Mouse (Mus musculus) lung, postnatal 0 days (tissue): ENCODE measurements at regions not wholly inside any gene's neighbourhood (a gene's known extent, or its start where the extent isn't known, plus 50 kb on each side); places are given as distances from the start of the nearest gene placed in this dataset.

Source experiments
- ATAC-seq: fragments of 200-750 bp; cut with Nextera tagmentation; 2 replicates; pipeline ENCODE4 v1.8.0; 2017; ENCODE audit warnings: moderate library complexity
- DNase-seq: peaks from one replicate; pipeline ENCODE4 v3.0.0-alpha.2; 2016; ENCODE audit warnings: low spot score
- H3K27ac ChIP-seq: fragments of 300-500 bp; sonication (generic); 2 replicates; pipeline ENCODE4 v1.5.1; 2014; ENCODE audit warnings: antibody characterized with exemption, mild to moderate bottlenecking, low read length, mixed read lengths
- H3K27me3 ChIP-seq: fragments of 300-500 bp; sonication (generic); replicated peaks from 2 replicates; pipeline ENCODE4 v1.6.1; 2014; ENCODE audit warnings: low read length, mixed read lengths; ENCODE audit not compliant: insufficient read depth
- H3K36me3 ChIP-seq: fragments of 300-500 bp; sonication (generic); 2 replicates; pipeline ENCODE4 v1.6.1; 2014; ENCODE audit warnings: low read length, mixed read lengths; ENCODE audit not compliant: insufficient read depth
- H3K4me1 ChIP-seq: fragments of 300-500 bp; sonication (generic); 2 replicates; pipeline ENCODE4 v1.6.1; 2014; ENCODE audit warnings: antibody characterized with exemption, low read depth, low read length, mixed read lengths; ENCODE audit not compliant: insufficient read depth
- H3K4me2 ChIP-seq: fragments of 300-500 bp; sonication (generic); replicated peaks from 2 replicates; pipeline ENCODE4 v1.6.1; 2014; ENCODE audit warnings: low read depth, mild to moderate bottlenecking, low read length, moderate library complexity, mixed read lengths
- H3K4me3 ChIP-seq: fragments of 300-500 bp; sonication (generic); 2 replicates; pipeline ENCODE4 v1.5.1; 2014; ENCODE audit warnings: low read depth, low read length
- H3K9ac ChIP-seq: fragments of 300-500 bp; sonication (generic); replicated peaks from 2 replicates; pipeline ENCODE4 v1.6.1; 2014; ENCODE audit warnings: low read depth, mild to moderate bottlenecking
- H3K9me3 ChIP-seq: fragments of 300-500 bp; sonication (generic); 2 replicates; pipeline ENCODE4 v1.6.1; 2016; ENCODE audit warnings: low read length, mixed read lengths
- CTCF ChIP-seq: IDR thresholded peaks from 2 replicates; pipeline ENCODE4 v1.5.1; 2016; ENCODE audit warnings: antibody characterized with exemption, mild to moderate bottlenecking
- EP300 ChIP-seq: IDR thresholded peaks from 2 replicates; pipeline ENCODE4 v1.6.1; 2016; ENCODE audit warnings: antibody characterized with exemption, mild to moderate bottlenecking, control low read depth
- WGBS: fragments of 180-500 bp; shearing (Covaris S2); extraction: QIAGEN DNeasy Blood & Tissue Kit; methylation state at CpG from one replicate; pipeline ENCODE4 v1.1.7; 2014; 5-methylcytosine and 5-hydroxymethylcytosine counted together

- H3K9ac ChIP-seq: no peak overlapping the region
- no peak for ATAC-seq
- H3K27ac ChIP-seq: no peak overlapping the region
- 50% methylated on average over 1 of the region's 1 CpGs for WGBS
- H3K27me3 ChIP-seq: no peaks in the 10 kb centered on the region
- DNase-seq: no peak
- no peaks in the 10 kb centered on the region for H3K4me1 ChIP-seq
- no peak overlapping the region for H3K4me2 ChIP-seq
- H3K4me3 ChIP-seq: no peak overlapping the region
- H3K36me3 ChIP-seq: no peaks in the 10 kb centered on the region
- TF ChIP-seq CTCF (no peak), EP300 (no peak)
- H3K9me3 ChIP-seq: no peaks in the 10 kb centered on the region
Measured at GRCm38 (mm10) chr17:88879736-88880135, 87.9 kb upstream of the Lhcgr start.

- H3K27ac ChIP-seq: no peak overlapping the region
- no peak for DNase-seq
- no peaks in the 10 kb centered on the region for H3K4me1 ChIP-seq
- TF ChIP-seq CTCF: no peak
- no peak for TF ChIP-seq EP300
- H3K9ac ChIP-seq: no peak overlapping the region
- no peak overlapping the region for H3K4me2 ChIP-seq
- H3K27me3 ChIP-seq: no peaks in the 10 kb centered on the region
- no peak for ATAC-seq
- WGBS: 79% methylated on average over 4 of the region's 4 CpGs
- H3K36me3 ChIP-seq: no peaks in the 10 kb centered on the region
- H3K4me3 ChIP-seq: no peak overlapping the region
- H3K9me3 ChIP-seq: no peaks in the 10 kb centered on the region
Measured at GRCm38 (mm10) chr17:88870342-88870985, 78.7 kb upstream of the Lhcgr start.

- Histone ChIP-seq H3K4me2 (no peak overlapping the region), H3K27ac (no peak overlapping the region), H3K27me3 (no peaks in the 10 kb centered on the region), H3K4me1 (no peaks in the 10 kb centered on the region), H3K4me3 (no peak overlapping the region), H3K36me3 (no peaks in the 10 kb centered on the region), H3K9me3 (no peaks in the 10 kb centered on the region), H3K9ac (no peak overlapping the region)
- TF ChIP-seq CTCF: no peak
- no peak for TF ChIP-seq EP300
- DNase-seq (no peak), ATAC-seq (no peak)
- 75% methylated on average over 7 of the region's 7 CpGs for WGBS
Measured at GRCm38 (mm10) chr17:88864631-88865030, 72.8 kb upstream of the Lhcgr start.

GRCm38 (mm10) chr17:88864214-88864613 lies 72.4 kb upstream of the Lhcgr start:
- no peaks in the 10 kb centered on the region for H3K27me3 ChIP-seq
- ATAC-seq (no peak), DNase-seq (no peak)
- H3K4me2 ChIP-seq: no peak overlapping the region
- H3K4me3 ChIP-seq: no peak overlapping the region
- no peak overlapping the region for H3K27ac ChIP-seq
- no peaks in the 10 kb centered on the region for H3K36me3 ChIP-seq
- TF ChIP-seq EP300 (no peak), CTCF (no peak)
- WGBS: 43% methylated on average over 5 of the region's 5 CpGs
- H3K9me3 ChIP-seq: no peaks in the 10 kb centered on the region
- no peak overlapping the region for H3K9ac ChIP-seq
- no peaks in the 10 kb centered on the region for H3K4me1 ChIP-seq

- Histone ChIP-seq H3K9ac (no peak overlapping the region), H3K9me3 (no peaks in the 10 kb centered on the region), H3K4me3 (no peak overlapping the region), H3K4me2 (no peak overlapping the region), H3K27me3 (no peaks in the 10 kb centered on the region), H3K27ac (no peak overlapping the region), H3K36me3 (no peaks in the 10 kb centered on the region), H3K4me1 (no peaks in the 10 kb centered on the region)
- ATAC-seq (no peak), DNase-seq (no peak)
- 69% methylated on average over 2 of the region's 2 CpGs for WGBS
- TF ChIP-seq CTCF: no peak
- TF ChIP-seq EP300: no peak
Measured at GRCm38 (mm10) chr17:88861128-88861527, 69.3 kb upstream of the Lhcgr start.

GRCm38 (mm10) chr17:88860576-88860975 lies 68.8 kb upstream of the Lhcgr start:
- WGBS: 88% methylated on average over 1 of the region's 1 CpGs

GRCm38 (mm10) chr17:88858666-88859065 lies 66.9 kb upstream of the Lhcgr start:
- no peak for TF ChIP-seq EP300
- TF ChIP-seq CTCF: no peak
- H3K4me1 ChIP-seq: no peaks in the 10 kb centered on the region
- H3K27me3 ChIP-seq: no peaks in the 10 kb centered on the region
- 38% methylated on average over 4 of the region's 4 CpGs for WGBS
- no peak overlapping the region for H3K27ac ChIP-seq
- no peak overlapping the region for H3K4me2 ChIP-seq
- H3K9ac ChIP-seq: no peak overlapping the region
- ATAC-seq (no peak), DNase-seq (peak; percentile 27)
- H3K4me3 ChIP-seq: no peak overlapping the region
- H3K36me3 ChIP-seq: no peaks in the 10 kb centered on the region
- no peaks in the 10 kb centered on the region for H3K9me3 ChIP-seq

More at GRCm38 (mm10) chr17:88860576-88860975, 68.8 kb upstream of the Lhcgr start:
- Histone ChIP-seq H3K4me2 (no peak overlapping the region), H3K4me3 (no peak overlapping the region), H3K36me3 (no peaks in the 10 kb centered on the region), H3K9me3 (no peaks in the 10 kb centered on the region), H3K27me3 (no peaks in the 10 kb centered on the region), H3K27ac (no peak overlapping the region), H3K4me1 (no peaks in the 10 kb centered on the region), H3K9ac (no peak overlapping the region)
- TF ChIP-seq CTCF (no peak), EP300 (no peak)
- ATAC-seq (no peak), DNase-seq (no peak)
